Mouse (Mus musculus): ENCODE results near the gene Cts8. TPM values are rescaled to one million over a fixed set of nuclear protein-coding genes. Genes with fewer than 3 reads are reported as not detected.

The Cts8 gene
- not detected in 2 replicates for polyA plus RNA-seq (2016; fragmentation: Nextera tagmentation; extraction: Ambion mirVana)

DNA sequence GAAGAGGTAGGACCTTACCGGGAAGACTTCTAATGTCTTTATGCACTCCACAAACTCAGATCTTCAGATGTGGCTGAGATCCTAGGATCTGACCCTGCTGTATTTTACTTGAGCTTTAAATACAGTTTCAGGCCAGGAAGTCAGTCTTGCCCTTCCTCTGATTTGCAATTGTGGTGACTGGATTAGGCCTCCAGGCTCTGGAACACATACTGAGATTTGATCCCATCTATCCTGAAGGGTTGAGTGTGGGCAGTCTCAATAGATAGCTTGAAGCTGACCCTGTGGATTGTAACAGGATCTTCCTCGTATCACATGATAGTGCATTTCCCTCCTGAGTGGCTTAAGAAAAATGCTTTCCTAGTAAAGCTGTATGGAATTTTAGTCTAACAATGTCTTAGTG, at the start of gene Cts8:
Cts8 (minus strand) TSS at position 101 of the 400 bp plus-strand sequence.
- Histone ChIP-seq H3K27me3 (ENCODE audit: insufficient read depth, poor library complexity, severe bottlenecking) (no peaks in the 10 kb centered on the region), H3K9me3 (peaks cover 48% of the 10 kb centered on the region), H3K4me3 (no peak within 1 kb of the TSS), H3K4me1 (replicated peaks) (no peaks in the 10 kb centered on the region), H3K36me3 (no peaks in the 10 kb centered on the region), H3K27ac (no peak within 1 kb of the TSS)
- no peak for DNase-seq (ENCODE audit: low spot score)
- WGBS: 91% methylated on average over 2 of the region's 2 CpGs

DNA sequence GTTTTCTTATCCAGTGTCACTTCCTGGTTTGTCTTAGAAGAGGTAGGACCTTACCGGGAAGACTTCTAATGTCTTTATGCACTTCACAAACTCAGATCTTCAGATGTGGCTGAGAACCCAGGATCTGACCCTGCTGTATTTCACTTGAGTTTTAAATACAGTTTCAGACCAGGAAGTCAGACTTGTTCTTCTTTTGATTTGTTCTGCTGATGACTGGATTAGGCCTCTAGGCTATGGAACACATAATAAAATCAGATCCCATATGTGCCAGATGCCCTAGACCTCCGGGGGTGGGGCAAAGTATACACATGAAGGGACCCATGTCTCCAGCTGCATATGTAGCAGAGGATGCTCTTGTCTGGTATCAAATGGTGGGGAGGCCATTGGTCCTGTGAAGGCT, 33.6 kb upstream of the Cts8 start, which contains the start of gene Gm49398:
Gm49398 (minus strand) TSS at position 101 of the 400 bp plus-strand sequence.
- no peaks in the 10 kb centered on the region for H3K36me3 ChIP-seq
- H3K27me3 ChIP-seq (ENCODE audit: insufficient read depth, poor library complexity, severe bottlenecking): no peaks in the 10 kb centered on the region

DNA sequence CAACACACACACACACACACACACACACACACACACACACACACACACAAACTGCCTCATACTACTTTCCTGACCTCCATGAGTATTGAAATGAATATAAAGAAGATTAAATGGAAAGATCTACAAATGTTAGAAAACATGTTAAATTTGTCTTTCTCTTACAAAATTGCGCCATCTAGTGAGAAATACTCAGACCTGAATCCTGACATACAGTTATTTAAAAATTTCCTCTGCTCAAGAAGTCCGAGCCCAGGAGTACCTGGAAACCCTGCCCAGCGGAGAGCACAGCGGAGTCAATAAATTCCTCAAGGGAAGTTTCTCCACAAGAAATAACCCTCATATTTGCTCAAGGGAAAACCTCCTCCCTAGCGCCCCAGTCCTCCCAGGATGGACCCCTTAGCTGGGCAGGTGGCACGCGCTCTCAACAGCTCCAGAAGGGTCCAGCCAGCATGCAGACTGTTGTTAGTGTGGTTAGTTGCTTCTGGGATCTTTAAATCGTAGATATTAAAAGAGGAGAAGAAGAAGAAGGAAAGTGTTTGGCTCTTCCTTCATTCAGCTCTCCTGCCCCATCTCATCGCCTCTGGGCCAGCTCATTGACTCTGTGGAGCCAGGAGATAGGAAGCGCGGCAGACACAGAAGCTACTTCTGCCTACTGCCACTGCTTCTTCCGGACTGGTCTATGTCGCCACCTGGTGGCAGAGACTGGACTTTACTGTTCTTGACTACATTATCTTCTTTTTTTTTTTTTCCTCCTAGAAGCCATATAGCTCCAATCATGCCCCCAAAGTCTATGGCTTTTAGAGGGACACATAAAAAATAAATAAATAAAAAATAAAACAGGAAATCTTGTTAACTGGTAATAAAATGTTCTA, 13.8 kb downstream of the Cts8 start:
- Histone ChIP-seq H3K27ac (no peak overlapping the region), H3K27me3 (ENCODE audit: insufficient read depth, poor library complexity, severe bottlenecking) (no peaks in the 10 kb centered on the region), H3K36me3 (no peaks in the 10 kb centered on the region), H3K4me1 (replicated peaks) (no peaks in the 10 kb centered on the region), H3K9me3 (peaks cover 35% of the 10 kb centered on the region), H3K4me3 (no peak overlapping the region)
- WGBS: 61% methylated on average over 13 of the region's 13 CpGs
- DNase-seq (ENCODE audit: low spot score): peak; percentile 21

More for the DNA sequence above, 33.6 kb upstream of the Cts8 start, which contains the start of gene Gm49398:
- 90% methylated on average over 2 of the region's 2 CpGs for WGBS
- DNase-seq (ENCODE audit: low spot score): no peak
- H3K9me3 ChIP-seq: peaks cover 32% of the 10 kb centered on the region
- H3K4me1 ChIP-seq (replicated peaks): no peaks in the 10 kb centered on the region
- no peak within 1 kb of the TSS for H3K4me3 ChIP-seq
- H3K27ac ChIP-seq: no peak within 1 kb of the TSS

DNA sequence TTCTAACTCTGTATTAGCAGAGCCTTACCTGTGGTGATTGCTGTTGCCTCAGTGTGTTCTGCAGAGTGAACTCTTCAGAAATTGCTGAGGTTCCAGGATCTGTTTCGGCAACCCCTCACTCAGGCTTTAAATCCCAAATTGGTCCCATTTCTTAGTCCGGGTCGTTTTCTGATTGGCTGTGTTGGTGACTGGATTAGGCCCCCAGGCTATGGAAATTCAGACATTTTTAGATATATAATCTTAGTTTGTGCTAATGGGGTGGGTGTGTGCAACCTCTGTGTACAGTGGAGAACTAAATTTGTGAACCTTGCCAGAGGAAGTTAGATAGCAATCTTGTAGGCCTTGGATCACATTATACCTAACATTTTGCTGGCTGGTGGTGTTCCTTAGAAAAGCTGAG, 51.8 kb downstream of the Cts8 start, which contains the start of gene Cts6:
Cts6 (minus strand) TSS at position 101 of the 400 bp plus-strand sequence.
- Histone ChIP-seq H3K9me3 (peaks cover 69% of the 10 kb centered on the region), H3K36me3 (no peaks in the 10 kb centered on the region), H3K4me1 (replicated peaks) (no peaks in the 10 kb centered on the region), H3K27me3 (ENCODE audit: insufficient read depth, poor library complexity, severe bottlenecking) (no peaks in the 10 kb centered on the region), H3K27ac (no peak within 1 kb of the TSS), H3K4me3 (no peak within 1 kb of the TSS)
- WGBS: 84% methylated on average over 3 of the region's 3 CpGs
- DNase-seq (ENCODE audit: low spot score): no peak

Other genes with a start within 250 kb of the Cts8 start
- not detected in 2 replicates for gene Ctsj, start 249.4 kb downstream of the Cts8 start, polyA plus RNA-seq (2016; fragmentation: Nextera tagmentation; extraction: Ambion mirVana)
- not detected in 2 replicates for gene Ctsq, start 214.7 kb downstream of the Cts8 start, polyA plus RNA-seq (2016; fragmentation: Nextera tagmentation; extraction: Ambion mirVana)
- gene Ctsr, start 91.1 kb downstream of the Cts8 start, polyA plus RNA-seq (2016; fragmentation: Nextera tagmentation; extraction: Ambion mirVana): not detected in 2 replicates
- not detected in 2 replicates for gene Cts6, start 51.9 kb downstream of the Cts8 start, polyA plus RNA-seq (2016; fragmentation: Nextera tagmentation; extraction: Ambion mirVana)
- gene Gm49398, start 33.5 kb upstream of the Cts8 start, polyA plus RNA-seq (2016; fragmentation: Nextera tagmentation; extraction: Ambion mirVana): not detected in 2 replicates
- not detected in 2 replicates for gene Cts7, start 102.8 kb upstream of the Cts8 start, polyA plus RNA-seq (2016; fragmentation: Nextera tagmentation; extraction: Ambion mirVana)

All from hindbrain, embryonic 10.5 days (tissue).